Mouse (Mus musculus): Measurements from ENCODE around the gene Saa1. TPM values are rescaled to one million over a fixed set of nuclear protein-coding genes. Genes with fewer than 3 reads are reported as not detected.

Saa1 gene
- polyA plus RNA-seq, 1 experiment from 2014 or later, result not detected

DNA sequence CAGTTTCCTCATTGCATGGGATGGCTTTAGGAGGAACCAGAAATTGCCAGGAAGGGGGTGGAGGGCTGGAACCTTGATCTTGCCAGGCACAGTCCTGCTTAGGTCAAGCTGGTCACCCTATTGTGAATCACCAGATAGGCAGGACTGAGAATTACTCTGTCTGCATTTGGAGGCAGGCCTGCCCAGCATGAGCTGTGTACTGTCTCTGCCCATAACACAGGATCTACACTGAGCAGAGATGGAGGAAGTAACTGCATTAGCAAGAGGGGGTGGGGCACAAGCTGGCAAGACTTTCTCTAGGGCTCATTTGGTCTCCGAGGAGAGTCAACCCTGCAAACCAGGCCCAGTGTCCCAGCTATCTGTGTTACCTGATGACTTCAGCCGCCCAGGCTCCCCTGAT is 7.8 kb downstream of the Saa1 start:
- H3K9ac ChIP-seq (ENCODE audit: low read length), result no peak overlapping the region
- H3K4me3 ChIP-seq (ENCODE audit: control insufficient read depth in 1 of 2, insufficient read depth in 1 of 2, low read depth in 1 of 2, low read length in 2 of 2), result no peak overlapping the region
- no peak overlapping the region for H3K4me2 ChIP-seq (ENCODE audit: low read length)
- no peaks in the 10 kb centered on the region for H3K36me3 ChIP-seq (ENCODE audit: control insufficient read depth, insufficient read depth, low read length)
- ATAC-seq (ENCODE audit: insufficient number of reproducible peaks, insufficient read depth, low FRiP score, low read depth), result no peak
- no peaks in the 10 kb centered on the region for H3K27me3 ChIP-seq (ENCODE audit: control insufficient read depth, insufficient read depth, low read length)
- 48% methylated on average over 2 of the region's 2 CpGs for WGBS
- no peak overlapping the region for H3K27ac ChIP-seq (replicated peaks in 1 of 2; ENCODE audit: control insufficient read depth in 1 of 2, insufficient read depth in 1 of 2, low read depth in 2 of 2, low read length in 2 of 2)
- no peaks in the 10 kb centered on the region for H3K9me3 ChIP-seq (ENCODE audit: control insufficient read depth, low read length)
- no peaks in the 10 kb centered on the region for H3K4me1 ChIP-seq (ENCODE audit: control insufficient read depth in 2 of 2, insufficient read depth in 2 of 2, low read length in 2 of 2)

DNA sequence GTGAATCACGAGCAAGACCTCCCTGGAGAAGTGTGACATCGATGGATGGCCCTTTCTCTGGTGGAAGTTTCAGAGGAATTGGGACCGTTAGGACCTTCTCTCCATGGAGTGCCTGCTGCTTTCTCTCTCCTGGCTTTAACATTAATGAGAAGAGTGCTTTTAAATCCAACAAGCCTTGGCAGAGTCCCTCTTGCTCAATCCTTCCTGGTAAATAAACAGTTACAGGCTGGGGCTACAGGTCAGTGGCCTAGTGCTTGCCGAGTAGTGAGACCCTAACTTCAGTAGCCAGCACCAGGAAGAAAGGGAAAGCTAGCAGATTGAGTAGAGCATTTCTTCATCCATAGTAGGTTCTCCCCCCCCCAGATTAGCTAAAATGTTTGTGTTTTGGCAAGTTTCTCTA is 10.3 kb downstream of the Saa1 start, which contains the start of gene Saa4:
TSS of gene Saa4 (minus strand) at position 146 of the 400 bp plus-strand sequence.
- ATAC-seq (ENCODE audit: insufficient number of reproducible peaks, insufficient read depth, low FRiP score, low read depth), result no peak
- 83% methylated on average over 4 of the region's 4 CpGs for WGBS

DNA sequence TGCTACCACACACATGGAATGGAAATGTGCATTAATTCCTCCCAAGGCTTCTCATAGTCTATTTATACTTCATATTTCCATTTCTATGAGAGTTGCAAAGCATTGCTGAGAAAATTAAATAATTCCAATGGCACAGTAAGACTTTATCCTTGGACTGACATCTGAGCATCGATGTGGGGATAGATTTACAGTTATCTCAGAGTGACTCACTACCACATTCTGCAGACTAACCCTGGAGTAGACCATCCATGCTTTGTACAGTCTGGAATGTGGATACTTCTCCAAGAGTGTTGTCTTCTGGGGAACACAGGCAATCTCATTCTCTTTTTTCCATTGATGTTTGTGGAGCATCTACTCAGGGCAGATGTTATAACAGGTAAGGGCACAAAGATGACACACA is 15.2 kb downstream of the Saa1 start:
- H3K27ac ChIP-seq (replicated peaks in 1 of 2; ENCODE audit: control insufficient read depth in 1 of 2, insufficient read depth in 1 of 2, low read depth in 2 of 2, low read length in 2 of 2), result no peak overlapping the region
- no peak overlapping the region for H3K4me2 ChIP-seq (ENCODE audit: low read length)
- WGBS, result 67% methylated on average over 1 of the region's 1 CpGs
- H3K36me3 ChIP-seq (ENCODE audit: control insufficient read depth, insufficient read depth, low read length), result no peaks in the 10 kb centered on the region
- no peak overlapping the region for H3K9ac ChIP-seq (ENCODE audit: low read length)
- H3K27me3 ChIP-seq (ENCODE audit: control insufficient read depth, insufficient read depth, low read length), result no peaks in the 10 kb centered on the region
- no peaks in the 10 kb centered on the region for H3K9me3 ChIP-seq (ENCODE audit: control insufficient read depth, low read length)
- no peak for ATAC-seq (ENCODE audit: insufficient number of reproducible peaks, insufficient read depth, low FRiP score, low read depth)
- H3K4me1 ChIP-seq (ENCODE audit: control insufficient read depth in 2 of 2, insufficient read depth in 2 of 2, low read length in 2 of 2), result no peaks in the 10 kb centered on the region
- H3K4me3 ChIP-seq (ENCODE audit: control insufficient read depth in 1 of 2, insufficient read depth in 1 of 2, low read depth in 1 of 2, low read length in 2 of 2), result no peak overlapping the region

More for the DNA sequence above, 10.3 kb downstream of the Saa1 start, which contains the start of gene Saa4:
- H3K4me3 ChIP-seq (ENCODE audit: control insufficient read depth in 1 of 2, insufficient read depth in 1 of 2, low read depth in 1 of 2, low read length in 2 of 2), result no peak within 1 kb of the TSS
- H3K4me1 ChIP-seq (ENCODE audit: control insufficient read depth in 2 of 2, insufficient read depth in 2 of 2, low read length in 2 of 2), result no peaks in the 10 kb centered on the region
- no peaks in the 10 kb centered on the region for H3K36me3 ChIP-seq (ENCODE audit: control insufficient read depth, insufficient read depth, low read length)
- no peaks in the 10 kb centered on the region for H3K27me3 ChIP-seq (ENCODE audit: control insufficient read depth, insufficient read depth, low read length)
- H3K27ac ChIP-seq (replicated peaks in 1 of 2; ENCODE audit: control insufficient read depth in 1 of 2, insufficient read depth in 1 of 2, low read depth in 2 of 2, low read length in 2 of 2), result no peak within 1 kb of the TSS
- H3K4me2 ChIP-seq (ENCODE audit: low read length), result no peak within 1 kb of the TSS
- no peaks in the 10 kb centered on the region for H3K9me3 ChIP-seq (ENCODE audit: control insufficient read depth, low read length)
- no peak within 1 kb of the TSS for H3K9ac ChIP-seq (ENCODE audit: low read length)

DNA sequence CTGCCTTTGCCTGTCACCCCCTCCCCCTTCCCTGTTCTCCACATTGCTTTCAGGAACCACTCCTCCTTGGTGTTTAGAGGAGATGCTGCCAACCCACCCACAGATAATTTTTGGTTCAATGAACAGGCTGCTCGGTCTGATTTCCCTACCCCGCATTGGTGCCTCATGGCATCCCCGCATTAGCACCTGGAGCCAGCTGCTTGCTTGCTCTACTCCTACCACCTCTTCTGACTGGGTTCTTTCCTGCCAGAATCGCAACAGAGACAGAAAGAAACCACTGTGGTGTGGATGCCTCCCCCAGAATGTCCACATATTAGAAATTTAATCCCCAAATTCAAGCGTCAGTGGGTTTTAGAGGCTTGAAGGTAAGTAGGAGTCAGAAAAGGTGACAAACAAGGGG is 18.4 kb downstream of the Saa1 start:
- no peaks in the 10 kb centered on the region for H3K36me3 ChIP-seq (ENCODE audit: control insufficient read depth, insufficient read depth, low read length)
- whole genome bisulfite sequencing, result 79% methylated on average over 5 of the region's 5 CpGs
- H3K4me1 ChIP-seq (ENCODE audit: control insufficient read depth in 2 of 2, insufficient read depth in 2 of 2, low read length in 2 of 2), result no peaks in the 10 kb centered on the region
- no peak overlapping the region for H3K9ac ChIP-seq (ENCODE audit: low read length)
- H3K27me3 ChIP-seq (ENCODE audit: control insufficient read depth, insufficient read depth, low read length), result no peaks in the 10 kb centered on the region
- ATAC-seq (ENCODE audit: insufficient number of reproducible peaks, insufficient read depth, low FRiP score, low read depth), result no peak
- no peak overlapping the region for H3K27ac ChIP-seq (replicated peaks in 1 of 2; ENCODE audit: control insufficient read depth in 1 of 2, insufficient read depth in 1 of 2, low read depth in 2 of 2, low read length in 2 of 2)
- H3K4me2 ChIP-seq (ENCODE audit: low read length), result no peak overlapping the region
- H3K9me3 ChIP-seq (ENCODE audit: control insufficient read depth, low read length), result no peaks in the 10 kb centered on the region
- no peak overlapping the region for H3K4me3 ChIP-seq (ENCODE audit: control insufficient read depth in 1 of 2, insufficient read depth in 1 of 2, low read depth in 1 of 2, low read length in 2 of 2)

DNA sequence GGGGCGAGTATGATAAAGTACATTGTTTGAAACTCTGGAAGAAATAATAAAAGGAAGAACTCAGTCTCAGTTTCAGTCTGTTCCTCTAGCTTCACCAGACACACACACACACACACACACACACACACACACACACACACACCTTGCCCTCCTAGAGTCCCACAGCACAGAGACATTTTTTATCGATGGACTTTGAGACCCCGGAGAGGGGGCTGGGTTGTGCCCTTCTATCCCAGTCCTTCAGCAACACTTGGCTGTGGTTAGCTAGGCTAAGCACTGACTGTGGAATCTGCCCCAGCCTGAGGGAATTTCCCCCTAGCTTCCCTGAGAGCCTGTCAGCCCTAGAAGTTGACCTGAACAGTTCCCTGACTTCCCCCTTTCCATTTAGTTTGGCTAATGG is 18.9 kb downstream of the Saa1 start:
- Histone ChIP-seq H3K4me1 (ENCODE audit: control insufficient read depth in 2 of 2, insufficient read depth in 2 of 2, low read length in 2 of 2) (no peaks in the 10 kb centered on the region), H3K4me3 (ENCODE audit: control insufficient read depth in 1 of 2, insufficient read depth in 1 of 2, low read depth in 1 of 2, low read length in 2 of 2) (no peak overlapping the region), H3K27ac (replicated peaks in 1 of 2; ENCODE audit: control insufficient read depth in 1 of 2, insufficient read depth in 1 of 2, low read depth in 2 of 2, low read length in 2 of 2) (no peak overlapping the region), H3K9ac (ENCODE audit: low read length) (no peak overlapping the region), H3K4me2 (ENCODE audit: low read length) (no peak overlapping the region), H3K36me3 (ENCODE audit: control insufficient read depth, insufficient read depth, low read length) (no peaks in the 10 kb centered on the region), H3K9me3 (ENCODE audit: control insufficient read depth, low read length) (no peaks in the 10 kb centered on the region), H3K27me3 (ENCODE audit: control insufficient read depth, insufficient read depth, low read length) (no peaks in the 10 kb centered on the region)
- WGBS, result 73% methylated on average over 3 of the region's 3 CpGs
- ATAC-seq (ENCODE audit: insufficient number of reproducible peaks, insufficient read depth, low FRiP score, low read depth), result no peak

DNA sequence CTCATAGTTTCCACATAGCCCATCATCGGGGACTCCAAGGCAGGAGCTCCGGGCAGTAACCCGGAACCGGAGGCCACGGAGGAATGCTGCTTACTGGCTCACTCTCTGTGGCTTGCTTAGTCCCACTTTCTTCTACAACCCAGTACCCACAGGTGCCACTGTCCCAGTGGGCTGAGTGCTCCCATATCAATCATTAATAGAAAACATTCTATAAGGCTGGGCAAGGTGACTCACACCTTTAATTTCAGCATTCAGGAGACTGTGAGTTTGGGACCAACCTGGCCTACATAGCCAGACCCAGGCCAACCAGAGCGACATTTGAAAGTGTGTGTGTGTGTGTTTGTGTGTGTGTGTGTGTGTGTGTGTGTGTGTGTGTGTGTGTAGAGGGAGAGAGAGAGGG is 19.4 kb downstream of the Saa1 start:
- Histone ChIP-seq H3K4me3 (ENCODE audit: control insufficient read depth in 1 of 2, insufficient read depth in 1 of 2, low read depth in 1 of 2, low read length in 2 of 2) (no peak overlapping the region), H3K4me2 (ENCODE audit: low read length) (no peak overlapping the region), H3K9me3 (ENCODE audit: control insufficient read depth, low read length) (no peaks in the 10 kb centered on the region), H3K27me3 (ENCODE audit: control insufficient read depth, insufficient read depth, low read length) (no peaks in the 10 kb centered on the region), H3K9ac (ENCODE audit: low read length) (no peak overlapping the region), H3K27ac (replicated peaks in 1 of 2; ENCODE audit: control insufficient read depth in 1 of 2, insufficient read depth in 1 of 2, low read depth in 2 of 2, low read length in 2 of 2) (no peak overlapping the region), H3K36me3 (ENCODE audit: control insufficient read depth, insufficient read depth, low read length) (no peaks in the 10 kb centered on the region), H3K4me1 (ENCODE audit: control insufficient read depth in 2 of 2, insufficient read depth in 2 of 2, low read length in 2 of 2) (no peaks in the 10 kb centered on the region)
- WGBS, result 88% methylated on average over 6 of the region's 6 CpGs
- ATAC-seq (ENCODE audit: insufficient number of reproducible peaks, insufficient read depth, low FRiP score, low read depth), result no peak

DNA sequence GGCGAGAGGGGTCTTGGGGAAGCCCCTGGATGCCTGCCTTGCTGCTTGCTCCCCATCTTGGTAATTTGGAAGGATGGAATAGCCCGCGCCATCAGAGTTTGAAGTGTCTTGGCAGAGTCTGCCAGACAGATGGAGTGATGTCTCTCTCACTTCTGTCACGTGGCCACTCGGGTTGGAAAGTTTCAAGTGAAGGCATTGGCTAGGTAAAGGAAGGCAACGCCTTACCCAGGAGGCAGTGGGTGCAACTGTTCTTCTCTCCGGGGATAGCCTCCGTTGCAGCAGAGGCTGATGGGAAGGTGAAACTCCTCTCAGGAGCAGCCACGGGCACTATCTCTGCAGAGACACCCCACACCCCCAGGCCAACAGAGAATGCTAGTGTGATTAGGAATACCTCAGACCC is 22.3 kb downstream of the Saa1 start:
- no peaks in the 10 kb centered on the region for H3K27me3 ChIP-seq (ENCODE audit: control insufficient read depth, insufficient read depth, low read length)
- H3K9ac ChIP-seq (ENCODE audit: low read length), result no peak overlapping the region
- H3K36me3 ChIP-seq (ENCODE audit: control insufficient read depth, insufficient read depth, low read length), result no peaks in the 10 kb centered on the region
- no peak overlapping the region for H3K27ac ChIP-seq (replicated peaks in 1 of 2; ENCODE audit: control insufficient read depth in 1 of 2, insufficient read depth in 1 of 2, low read depth in 2 of 2, low read length in 2 of 2)
- no peak for ATAC-seq (ENCODE audit: insufficient number of reproducible peaks, insufficient read depth, low FRiP score, low read depth)
- no peak overlapping the region for H3K4me3 ChIP-seq (ENCODE audit: control insufficient read depth in 1 of 2, insufficient read depth in 1 of 2, low read depth in 1 of 2, low read length in 2 of 2)
- H3K4me2 ChIP-seq (ENCODE audit: low read length), result no peak overlapping the region
- 71% methylated on average over 9 of the region's 9 CpGs for WGBS
- H3K9me3 ChIP-seq (ENCODE audit: control insufficient read depth, low read length), result no peaks in the 10 kb centered on the region
- no peaks in the 10 kb centered on the region; a peak in 1 of 4 replicates for H3K4me1 ChIP-seq (ENCODE audit: control insufficient read depth in 2 of 2, insufficient read depth in 2 of 2, low read length in 2 of 2)

DNA sequence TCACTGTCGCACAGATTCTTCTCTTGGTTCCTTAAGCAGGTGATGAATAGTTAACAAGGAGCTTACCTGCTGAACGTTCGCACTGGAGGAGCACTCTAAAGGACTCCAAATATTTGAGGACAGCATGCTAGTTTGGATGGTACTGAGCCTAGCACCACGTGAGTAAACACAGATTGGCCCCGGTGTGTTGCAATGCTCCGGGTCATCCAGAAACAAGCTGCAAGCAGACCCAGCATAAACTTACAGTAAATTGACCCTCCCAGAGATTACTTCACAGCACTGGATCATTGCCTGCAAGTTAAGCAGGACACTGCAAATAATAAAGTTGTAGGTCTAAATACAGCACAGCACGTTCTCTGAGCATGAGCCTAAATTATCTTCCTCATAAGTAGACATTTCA is 23.3 kb downstream of the Saa1 start:
- no peaks in the 10 kb centered on the region for H3K36me3 ChIP-seq (ENCODE audit: control insufficient read depth, insufficient read depth, low read length)
- 59% methylated on average over 7 of the region's 7 CpGs for WGBS
- no peak overlapping the region for H3K9ac ChIP-seq (ENCODE audit: low read length)
- no peak for ATAC-seq (ENCODE audit: insufficient number of reproducible peaks, insufficient read depth, low FRiP score, low read depth)
- no peak overlapping the region for H3K4me2 ChIP-seq (ENCODE audit: low read length)
- H3K27me3 ChIP-seq (ENCODE audit: control insufficient read depth, insufficient read depth, low read length), result no peaks in the 10 kb centered on the region
- no peak overlapping the region for H3K27ac ChIP-seq (replicated peaks in 1 of 2; ENCODE audit: control insufficient read depth in 1 of 2, insufficient read depth in 1 of 2, low read depth in 2 of 2, low read length in 2 of 2)
- no peaks in the 10 kb centered on the region for H3K9me3 ChIP-seq (ENCODE audit: control insufficient read depth, low read length)
- H3K4me3 ChIP-seq (ENCODE audit: control insufficient read depth in 1 of 2, insufficient read depth in 1 of 2, low read depth in 1 of 2, low read length in 2 of 2), result no peak overlapping the region
- no peaks in the 10 kb centered on the region; a peak in 1 of 4 replicates for H3K4me1 ChIP-seq (ENCODE audit: control insufficient read depth in 2 of 2, insufficient read depth in 2 of 2, low read length in 2 of 2)

Measured in heart, embryonic 14.5 days (tissue).